Mouse (Mus musculus): ENCODE measurements at regions not wholly inside any gene's neighbourhood (a gene's known extent, or its start where the extent isn't known, plus 50 kb on each side); places are given as distances from the start of the nearest gene placed in this dataset.

GRCm38 (mm10) chr4:32183791-32184190 is 54.8 kb upstream of the Bach2 start:
- DNase-seq: no peak

GRCm38 (mm10) chr4:32185986-32186385 is 52.6 kb upstream of the Bach2 start:
- DNase-seq: no peak

GRCm38 (mm10) chr4:32187154-32187553 is 51.5 kb upstream of the Bach2 start:
- DNase-seq: no peak

GRCm38 (mm10) chr4:32188076-32188475 is 50.5 kb upstream of the Bach2 start:
- DNase-seq: no peak

- DNase-seq: no peak
These were observed 49.7 kb upstream of the Bach2 start for GRCm38 (mm10) chr4:32188752-32189415.
